Mouse (Mus musculus): Measurements from ENCODE around the gene Gnat1. TPM values are rescaled to one million over a fixed set of nuclear protein-coding genes. Genes with fewer than 3 reads are reported as not detected.

Gnat1 gene
- polyA plus RNA-seq, 1 experiment from 2014 or later, result 4.7 TPM

DNA sequence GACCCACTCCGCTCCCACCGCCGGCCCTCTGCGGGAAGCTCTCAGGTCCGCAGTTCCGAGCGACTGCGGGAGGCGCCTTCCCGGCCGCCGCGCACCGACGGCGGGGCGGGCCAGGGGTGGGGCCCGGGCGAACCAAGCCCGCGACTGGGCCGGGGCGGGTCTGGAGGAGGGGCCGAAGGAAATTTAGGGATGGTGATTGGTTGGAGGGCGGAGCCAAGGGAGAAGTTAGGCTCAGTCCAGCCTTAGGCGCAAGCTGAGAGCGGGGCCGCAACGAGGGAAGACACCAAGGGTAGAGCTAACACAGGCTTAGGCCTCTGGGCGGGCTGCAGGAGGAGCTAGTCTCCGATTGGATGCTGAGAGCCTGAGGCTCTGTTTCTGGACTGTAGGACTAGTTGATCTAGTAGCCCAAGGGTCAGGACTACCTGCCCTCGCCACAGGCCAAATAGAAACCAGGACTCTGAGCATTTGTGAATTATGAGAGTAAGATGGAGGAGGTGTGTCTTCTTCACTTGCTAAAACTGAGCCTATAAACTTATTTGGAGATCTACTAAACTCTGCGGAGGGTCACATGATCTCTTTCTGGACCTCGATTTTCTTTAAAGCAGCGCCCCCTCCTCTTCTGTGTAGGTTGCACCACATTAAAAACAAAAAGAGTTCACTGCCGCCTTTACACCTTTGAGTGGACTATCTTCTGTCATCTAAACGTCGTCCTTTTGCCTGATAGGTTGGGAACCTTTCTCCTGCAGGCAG lies 44.1 kb downstream of the Gnat1 start, which contains the start of gene Gnai2:
Gene Gnai2, minus strand, starts transcription at position 89 of the 750 bp plus-strand sequence.
- Histone ChIP-seq H3K27ac (ENCODE audit: low read depth, low read length) (peak within 1 kb of the TSS; percentile 73), H3K4me2 (replicated peaks; ENCODE audit: low read depth, low read length) (peak within 1 kb of the TSS; percentile 75), H3K9me3 (ENCODE audit: control insufficient read depth, low read length) (no peaks in the 10 kb centered on the region), H3K36me3 (ENCODE audit: control insufficient read depth, insufficient read depth, low read length) (peaks cover 7% of the 10 kb centered on the region; the same call in 1 of the 2 replicates), H3K9ac (ENCODE audit: low read depth, low read length) (peak within 1 kb of the TSS; percentile 93), H3K27me3 (ENCODE audit: control insufficient read depth, insufficient read depth, low read length) (no peaks in the 10 kb centered on the region), H3K4me1 (ENCODE audit: control insufficient read depth, insufficient read depth, low read length) (peaks cover 38% of the 10 kb centered on the region), H3K4me3 (ENCODE audit: low read length) (peak within 1 kb of the TSS; percentile 88)
- peak; percentile 96 for ATAC-seq (ENCODE audit: low FRiP score, low TSS enrichment)
- WGBS, result 2% methylated on average over 38 of the region's 38 CpGs

DNA sequence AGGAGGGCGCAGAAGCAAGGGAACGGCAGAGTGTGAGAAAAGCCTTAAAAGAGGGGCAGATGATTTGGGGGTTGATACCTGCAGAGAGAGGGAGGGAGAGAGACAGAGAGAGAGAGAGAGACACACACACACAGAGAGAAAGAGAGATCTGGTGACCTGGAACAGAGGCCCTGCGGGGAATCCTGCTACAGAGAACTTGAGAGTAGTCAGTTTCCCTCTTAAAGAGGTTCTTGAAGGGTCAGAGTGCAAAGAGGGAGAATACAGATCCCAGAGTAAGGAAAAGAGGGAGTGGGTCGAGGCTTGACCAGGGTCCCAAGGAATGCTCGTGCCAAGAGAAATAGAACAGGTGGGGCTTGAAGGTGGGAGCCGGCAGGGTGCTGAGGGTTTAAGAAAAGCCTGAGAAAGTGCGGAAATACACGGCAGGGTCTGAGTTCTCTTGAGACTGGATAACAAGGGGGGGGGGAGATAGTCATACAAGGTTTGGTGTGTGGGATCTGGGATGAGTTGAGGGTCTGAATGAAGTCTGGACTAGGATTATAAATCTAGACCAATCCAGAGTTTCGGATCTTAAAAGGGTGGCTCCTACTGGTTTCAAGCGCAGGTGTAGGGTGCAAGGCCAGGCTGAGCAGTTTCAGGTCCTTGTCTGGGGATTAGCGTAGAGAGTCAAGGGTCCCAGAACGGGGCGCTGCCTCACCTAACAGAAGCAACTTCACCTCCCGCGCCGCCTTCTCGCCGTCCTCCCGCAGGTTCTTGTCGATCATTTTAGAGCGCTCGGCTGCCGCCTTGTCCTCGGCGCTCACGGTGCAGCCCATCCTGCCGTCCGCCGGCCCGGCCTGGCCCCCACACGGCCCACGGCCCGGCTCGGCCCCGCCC lies 44.9 kb downstream of the Gnat1 start:
- Histone ChIP-seq H3K4me3 (ENCODE audit: low read length) (peak overlapping the region; percentile 88), H3K9ac (ENCODE audit: low read depth, low read length) (peak overlapping the region; percentile 93), H3K4me2 (replicated peaks; ENCODE audit: low read depth, low read length) (peak overlapping the region; percentile 75), H3K4me1 (ENCODE audit: control insufficient read depth, insufficient read depth, low read length) (peaks cover 46% of the 10 kb centered on the region), H3K27me3 (ENCODE audit: control insufficient read depth, insufficient read depth, low read length) (no peaks in the 10 kb centered on the region), H3K36me3 (ENCODE audit: control insufficient read depth, insufficient read depth, low read length) (peaks cover 9% of the 10 kb centered on the region; the same call in 1 of the 2 replicates), H3K27ac (ENCODE audit: low read depth, low read length) (peak overlapping the region; percentile 73), H3K9me3 (ENCODE audit: control insufficient read depth, low read length) (no peaks in the 10 kb centered on the region)
- WGBS, result 2% methylated on average over 35 of the region's 35 CpGs
- ATAC-seq (ENCODE audit: low FRiP score, low TSS enrichment), result no peak

DNA sequence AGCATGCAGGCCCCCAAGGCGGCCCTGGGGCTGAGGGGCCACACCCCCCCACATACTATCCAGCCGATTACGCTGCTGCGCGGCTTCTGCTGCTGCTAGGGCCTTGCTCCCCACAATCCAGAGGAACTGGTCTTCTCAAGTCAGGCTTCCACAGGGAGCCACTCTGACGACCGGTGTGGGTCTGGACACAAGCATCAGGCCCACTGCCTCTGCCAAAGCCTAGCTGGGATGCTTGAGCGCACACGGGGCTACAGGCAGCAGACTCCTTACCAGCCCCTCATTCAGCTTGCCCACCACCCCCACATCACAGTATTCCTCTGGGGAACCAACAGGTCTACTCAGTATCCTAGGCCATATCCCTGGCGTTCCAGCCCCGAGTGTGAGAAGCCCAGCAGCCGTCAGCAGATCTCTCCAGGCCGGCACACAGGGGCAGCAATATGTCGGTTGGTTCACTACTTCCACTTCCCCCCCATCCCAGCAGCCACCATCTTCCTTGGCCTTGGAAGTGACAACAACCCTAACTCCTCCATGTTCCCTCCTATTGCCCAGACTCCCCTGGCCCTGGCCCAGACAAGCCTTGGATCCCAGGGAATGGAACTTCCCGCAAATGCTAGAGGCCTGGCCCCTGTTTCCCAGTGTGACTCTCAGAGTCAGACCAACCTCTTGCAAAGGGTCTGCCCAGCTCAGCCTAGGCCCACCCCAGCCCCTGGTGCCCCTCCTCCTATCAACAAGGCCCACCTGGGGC lies 45.7 kb downstream of the Gnat1 start:
- peaks cover 54% of the 10 kb centered on the region for H3K4me1 ChIP-seq (ENCODE audit: control insufficient read depth, insufficient read depth, low read length)
- peak overlapping the region; percentile 93 for H3K9ac ChIP-seq (ENCODE audit: low read depth, low read length)
- peak overlapping the region; percentile 75 for H3K4me2 ChIP-seq (replicated peaks; ENCODE audit: low read depth, low read length)
- peak overlapping the region; percentile 88 for H3K4me3 ChIP-seq (ENCODE audit: low read length)
- H3K27me3 ChIP-seq (ENCODE audit: control insufficient read depth, insufficient read depth, low read length), result no peaks in the 10 kb centered on the region
- no peaks in the 10 kb centered on the region for H3K9me3 ChIP-seq (ENCODE audit: control insufficient read depth, low read length)
- no peak for ATAC-seq (ENCODE audit: low FRiP score, low TSS enrichment)
- WGBS, result 1% methylated on average over 15 of the region's 15 CpGs
- peak overlapping the region; percentile 73 for H3K27ac ChIP-seq (ENCODE audit: low read depth, low read length)
- H3K36me3 ChIP-seq (ENCODE audit: control insufficient read depth, insufficient read depth, low read length), result peaks cover 10% of the 10 kb centered on the region; the same call in 1 of the 2 replicates

DNA sequence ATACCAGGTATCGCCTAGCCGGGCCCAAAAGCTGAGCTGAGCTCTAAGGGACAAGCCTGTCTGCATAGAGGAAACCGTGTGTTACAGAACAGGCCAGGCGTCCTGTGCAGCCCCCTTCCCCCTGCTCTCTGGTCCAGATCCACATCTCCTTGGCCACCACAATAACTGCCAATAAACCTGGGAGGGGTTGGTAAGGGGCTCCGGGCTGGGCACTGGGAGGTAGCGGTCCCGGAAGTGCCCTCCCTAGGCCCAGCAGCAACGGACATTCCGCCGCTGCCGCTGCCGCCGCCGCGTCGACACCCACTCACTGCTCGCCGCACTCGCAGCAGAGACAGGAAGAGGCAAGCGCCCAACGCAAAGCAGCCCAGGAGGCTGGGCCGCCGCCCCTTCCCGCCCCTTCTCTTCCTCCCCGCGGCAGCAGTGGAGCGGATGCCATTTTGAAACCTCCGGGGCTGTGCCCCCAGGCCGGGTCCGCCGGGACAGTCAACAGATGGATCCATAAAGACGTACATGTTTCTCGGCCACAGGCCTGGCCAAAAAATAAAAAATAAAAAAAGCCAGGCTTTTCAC lies 46.3 kb downstream of the Gnat1 start:
- H3K9ac ChIP-seq (ENCODE audit: low read depth, low read length), result peak overlapping the region; percentile 93
- H3K4me3 ChIP-seq (ENCODE audit: low read length), result peak overlapping the region; percentile 88
- H3K4me2 ChIP-seq (replicated peaks; ENCODE audit: low read depth, low read length), result peak overlapping the region; percentile 75
- peaks cover 15% of the 10 kb centered on the region; the same call in 1 of the 2 replicates for H3K36me3 ChIP-seq (ENCODE audit: control insufficient read depth, insufficient read depth, low read length)
- H3K4me1 ChIP-seq (ENCODE audit: control insufficient read depth, insufficient read depth, low read length), result peaks cover 61% of the 10 kb centered on the region
- no peaks in the 10 kb centered on the region for H3K27me3 ChIP-seq (ENCODE audit: control insufficient read depth, insufficient read depth, low read length)
- H3K9me3 ChIP-seq (ENCODE audit: control insufficient read depth, low read length), result no peaks in the 10 kb centered on the region
- WGBS, result 1% methylated on average over 33 of the region's 33 CpGs
- H3K27ac ChIP-seq (ENCODE audit: low read depth, low read length), result peak overlapping the region; percentile 73
- peak; percentile 13; the same call in 1 of the 2 replicates for ATAC-seq (ENCODE audit: low FRiP score, low TSS enrichment)

DNA sequence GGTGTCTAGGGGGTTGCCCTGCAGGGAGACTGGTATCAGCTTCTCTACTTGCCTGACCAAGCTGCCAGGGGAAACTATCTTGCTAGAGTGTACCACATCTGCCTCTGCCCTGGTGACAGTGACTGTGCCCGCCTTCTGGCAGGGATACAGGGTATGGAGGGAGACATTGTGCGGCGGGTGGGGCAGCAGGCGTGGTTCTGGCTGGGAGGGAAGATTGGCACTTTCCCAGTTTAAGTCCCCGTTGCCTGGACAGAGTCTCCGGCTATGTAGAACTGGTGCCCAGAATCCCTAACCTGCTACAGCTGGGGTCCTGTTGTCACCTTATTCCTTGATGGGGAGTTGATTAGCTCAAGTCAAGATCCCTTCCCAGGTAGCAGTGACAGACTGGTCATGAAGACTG lies 47.0 kb downstream of the Gnat1 start:
- ATAC-seq (ENCODE audit: low FRiP score, low TSS enrichment), result no peak
- H3K27ac ChIP-seq (ENCODE audit: low read depth, low read length), result peak overlapping the region; percentile 73

DNA sequence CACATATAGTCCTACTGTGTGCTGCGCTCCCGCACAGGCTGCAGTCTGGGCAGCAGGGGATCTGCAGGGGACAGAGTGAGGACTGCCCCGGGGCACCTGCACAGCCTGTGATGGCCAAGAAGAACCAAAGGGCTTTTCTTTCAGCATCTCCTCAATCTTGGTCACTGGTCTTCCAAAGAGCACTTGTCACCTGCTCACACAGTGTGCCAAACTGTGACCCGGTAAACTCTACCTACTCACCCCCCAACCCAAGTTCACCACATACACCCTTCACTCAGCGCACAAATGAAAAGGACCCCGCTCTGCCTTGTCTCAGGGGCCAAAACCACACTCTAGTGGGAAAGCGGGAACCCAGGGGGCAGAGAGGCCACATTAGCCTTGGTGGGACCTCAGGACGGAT lies 47.7 kb downstream of the Gnat1 start:
- no peaks in the 10 kb centered on the region for H3K27me3 ChIP-seq (ENCODE audit: control insufficient read depth, insufficient read depth, low read length)
- no peak overlapping the region for H3K4me3 ChIP-seq (ENCODE audit: low read length)
- peaks cover 70% of the 10 kb centered on the region for H3K4me1 ChIP-seq (ENCODE audit: control insufficient read depth, insufficient read depth, low read length)
- 0 out of 2 replicates have a peak overlapping the region, but pooled peaks have one; percentile 20 for H3K9ac ChIP-seq (ENCODE audit: low read depth, low read length)
- ATAC-seq (ENCODE audit: low FRiP score, low TSS enrichment), result no peak
- no peaks in the 10 kb centered on the region for H3K9me3 ChIP-seq (ENCODE audit: control insufficient read depth, low read length)
- WGBS, result 89% methylated on average over 8 of the region's 8 CpGs
- H3K4me2 ChIP-seq (replicated peaks; ENCODE audit: low read depth, low read length), result peak overlapping the region; percentile 75
- peak overlapping the region; percentile 49 for H3K27ac ChIP-seq (ENCODE audit: low read depth, low read length)
- H3K36me3 ChIP-seq (ENCODE audit: control insufficient read depth, insufficient read depth, low read length), result peaks cover 15% of the 10 kb centered on the region; the same call in 1 of the 2 replicates

More for the DNA sequence above, 47.0 kb downstream of the Gnat1 start:
- Histone ChIP-seq H3K4me1 (ENCODE audit: control insufficient read depth, insufficient read depth, low read length) (peaks cover 68% of the 10 kb centered on the region), H3K27me3 (ENCODE audit: control insufficient read depth, insufficient read depth, low read length) (no peaks in the 10 kb centered on the region), H3K4me3 (ENCODE audit: low read length) (peak overlapping the region; percentile 88), H3K36me3 (ENCODE audit: control insufficient read depth, insufficient read depth, low read length) (peaks cover 15% of the 10 kb centered on the region; the same call in 1 of the 2 replicates), H3K9me3 (ENCODE audit: control insufficient read depth, low read length) (no peaks in the 10 kb centered on the region), H3K9ac (ENCODE audit: low read depth, low read length) (peak overlapping the region; percentile 93), H3K4me2 (replicated peaks; ENCODE audit: low read depth, low read length) (peak overlapping the region; percentile 75)
- 76% methylated on average over 6 of the region's 6 CpGs for WGBS

DNA sequence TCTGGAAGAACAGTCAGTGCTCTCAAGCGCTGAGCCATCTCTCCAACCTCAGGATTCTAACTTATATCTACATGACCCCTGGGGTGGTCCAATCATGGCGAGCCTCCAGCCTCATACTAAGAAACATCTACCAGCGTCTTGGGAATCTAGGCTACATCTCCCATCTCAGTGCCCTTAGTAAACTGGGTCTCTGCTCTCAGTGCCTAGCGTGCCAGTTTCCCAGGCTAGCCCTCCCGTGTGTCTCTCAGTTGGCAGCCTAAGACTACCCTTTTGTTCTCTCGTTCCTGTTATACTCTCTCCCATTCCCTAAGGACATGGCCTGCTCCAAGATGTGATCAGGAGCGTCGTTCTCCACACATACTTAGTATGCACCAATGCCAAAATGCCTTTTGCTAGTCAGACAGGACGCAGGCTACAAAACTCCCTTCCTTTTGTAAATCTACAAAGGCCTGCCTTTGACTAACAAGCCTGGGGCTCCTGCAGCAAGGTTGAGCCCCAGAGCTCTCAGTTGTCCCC lies 48.1 kb downstream of the Gnat1 start:
- no peak for ATAC-seq (ENCODE audit: low FRiP score, low TSS enrichment)
- H3K9me3 ChIP-seq (ENCODE audit: control insufficient read depth, low read length), result no peaks in the 10 kb centered on the region
- 72% methylated on average over 9 of the region's 9 CpGs for WGBS
- no peaks in the 10 kb centered on the region for H3K27me3 ChIP-seq (ENCODE audit: control insufficient read depth, insufficient read depth, low read length)
- no peak overlapping the region for H3K4me3 ChIP-seq (ENCODE audit: low read length)
- H3K36me3 ChIP-seq (ENCODE audit: control insufficient read depth, insufficient read depth, low read length), result peaks cover 15% of the 10 kb centered on the region; the same call in 1 of the 2 replicates
- H3K9ac ChIP-seq (ENCODE audit: low read depth, low read length), result 0 out of 2 replicates have a peak overlapping the region, but pooled peaks have one; percentile 44
- peaks cover 71% of the 10 kb centered on the region for H3K4me1 ChIP-seq (ENCODE audit: control insufficient read depth, insufficient read depth, low read length)
- no peak overlapping the region; the same call in 1 of the 2 replicates for H3K4me2 ChIP-seq (replicated peaks; ENCODE audit: low read depth, low read length)
- peak overlapping the region; percentile 49 for H3K27ac ChIP-seq (ENCODE audit: low read depth, low read length)

DNA sequence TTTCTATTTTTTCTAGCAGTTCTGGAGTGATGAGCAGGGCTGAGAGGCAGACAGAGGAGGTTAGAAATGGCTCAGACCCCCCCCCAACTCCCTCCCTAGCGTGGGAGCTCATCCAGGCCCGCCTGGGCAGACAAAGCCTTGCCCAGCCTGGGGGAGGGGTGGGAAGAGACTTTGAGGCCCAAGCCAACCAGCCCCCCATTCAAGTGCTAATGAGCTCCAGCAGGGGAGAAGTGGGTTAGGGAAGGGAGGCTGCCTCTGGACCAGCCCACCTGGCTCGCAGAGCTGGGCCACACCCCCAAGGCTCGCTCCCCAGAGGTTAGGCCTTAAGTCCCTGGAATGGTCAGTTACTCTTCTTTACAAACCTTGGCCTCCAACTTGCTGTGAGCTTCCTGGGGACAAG lies 48.9 kb downstream of the Gnat1 start:
- peaks cover 17% of the 10 kb centered on the region for H3K36me3 ChIP-seq (ENCODE audit: control insufficient read depth, insufficient read depth, low read length)
- 17% methylated on average over 4 of the region's 4 CpGs for WGBS
- H3K4me3 ChIP-seq (ENCODE audit: low read length), result no peak overlapping the region

More for the DNA sequence above, 48.9 kb downstream of the Gnat1 start:
- Histone ChIP-seq H3K4me2 (replicated peaks; ENCODE audit: low read depth, low read length) (peak overlapping the region; percentile 32), H3K9me3 (ENCODE audit: control insufficient read depth, low read length) (no peaks in the 10 kb centered on the region), H3K27ac (ENCODE audit: low read depth, low read length) (peak overlapping the region; percentile 86), H3K27me3 (ENCODE audit: control insufficient read depth, insufficient read depth, low read length) (no peaks in the 10 kb centered on the region), H3K9ac (ENCODE audit: low read depth, low read length) (peak overlapping the region; percentile 44), H3K4me1 (ENCODE audit: control insufficient read depth, insufficient read depth, low read length) (peaks cover 65% of the 10 kb centered on the region)
- no peak for ATAC-seq (ENCODE audit: low FRiP score, low TSS enrichment)
